Mouse (Mus musculus) heart, adult 2 months (tissue): ENCODE measurements at regions not wholly inside any gene's neighbourhood (a gene's known extent, or its start where the extent isn't known, plus 50 kb on each side); places are given as distances from the start of the nearest gene placed in this dataset.

ENCODE experiments used
- DNase-seq, 2 experiments: peaks; one replicate each; pipeline ENCODE4 v3.0.0; 2021
- H3K27ac ChIP-seq: fragments of 200-600 bp; 2 replicates; pipeline ENCODE4 v1.8.1; 2022
- H3K27me3 ChIP-seq: fragments of 200-500 bp; 2 replicates; pipeline ENCODE4 v1.6.1; 2012; ENCODE audit warnings: mild to moderate bottlenecking, low read length, inconsistent platforms, mixed read lengths; ENCODE audit not compliant: control insufficient read depth, insufficient read depth
- H3K36me3 ChIP-seq: fragments of 200-500 bp; 2 replicates; pipeline ENCODE4 v1.6.1; 2012; ENCODE audit warnings: low read length, inconsistent platforms; ENCODE audit not compliant: control insufficient read depth, insufficient read depth
- H3K4me1 ChIP-seq: fragments of 200-500 bp; 2 replicates; pipeline ENCODE4 v1.6.1; 2011; ENCODE audit warnings: low read length; ENCODE audit not compliant: control insufficient read depth, insufficient read depth
- H3K4me3 ChIP-seq: fragments of 200-600 bp; 2 replicates; pipeline ENCODE4 v1.8.1; 2022
- H3K79me2 ChIP-seq: fragments of 200-500 bp; replicated peaks from 2 replicates; pipeline ENCODE4 v1.6.1; 2012; ENCODE audit warnings: mild to moderate bottlenecking, inconsistent platforms, low read length, moderate library complexity, mixed read lengths; ENCODE audit not compliant: control insufficient read depth, insufficient read depth
- H3K9ac ChIP-seq: fragments of 200-500 bp; 2 replicates; pipeline ENCODE4 v1.6.1; 2012; ENCODE audit warnings: low read depth, mild to moderate bottlenecking, control low read depth, inconsistent platforms, low read length, mixed read lengths
- CTCF ChIP-seq: fragments of 200-600 bp; IDR thresholded peaks from 2 replicates; pipeline ENCODE4 v1.8.1; 2022; ENCODE audit warnings: antibody characterized with exemption, mild to moderate bottlenecking, moderate library complexity
- EP300 ChIP-seq: fragments of 200-500 bp; IDR thresholded peaks from 2 replicates; pipeline ENCODE4 v1.6.1; 2011; ENCODE audit warnings: low read depth, low read length, control low read depth; ENCODE audit not compliant: insufficient read depth
- POLR2A ChIP-seq: fragments of 200-500 bp; IDR thresholded peaks from 2 replicates; pipeline ENCODE4 v1.6.1; 2011; ENCODE audit warnings: mild to moderate bottlenecking, low read depth, low read length, control low read depth; ENCODE audit not compliant: insufficient read depth
- WGBS: fragments of 180-500 bp; shearing (Covaris S2); methylation state at CpG from one replicate; pipeline ENCODE4 v1.1.7; 2018; 5-methylcytosine and 5-hydroxymethylcytosine counted together
- intact Hi-C: fragments of 180-260 bp; cut with DNase I; formaldehyde crosslinking; loops from one replicate; pipeline ENCODE4 v1.15.1; 2025

DNA sequence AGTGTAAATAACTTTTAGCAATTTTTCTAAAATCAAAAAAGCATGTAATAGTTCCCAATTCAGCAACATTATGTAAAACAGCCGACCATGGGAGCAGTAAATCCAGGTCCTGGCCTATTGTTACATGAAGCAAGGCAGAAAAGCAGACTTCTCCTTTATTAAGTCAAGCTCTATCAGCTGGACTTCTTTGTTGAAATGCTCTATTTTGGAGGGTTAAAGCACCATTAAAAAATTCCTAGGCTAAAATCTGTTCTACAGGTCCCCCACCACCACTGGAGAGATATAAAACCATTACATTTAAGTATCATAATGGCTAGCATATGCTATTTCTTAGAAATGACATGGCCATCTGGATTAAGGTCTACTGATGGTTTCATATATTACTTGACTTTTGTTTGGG lies 188.8 kb upstream of the Gm12695 start:
- Histone ChIP-seq H3K36me3 (no peaks in the 10 kb centered on the region), H3K4me3 (no peak overlapping the region), H3K79me2 (no peaks in the 10 kb centered on the region), H3K9ac (no peak overlapping the region), H3K27me3 (no peaks in the 10 kb centered on the region), H3K4me1 (no peaks in the 10 kb centered on the region), H3K27ac (no peak overlapping the region)
- intact Hi-C loops, result no loop called here
- TF ChIP-seq POLR2A, result no peak
- no peak for TF ChIP-seq EP300
- no peak for TF ChIP-seq CTCF
- 31% methylated on average over 1 of the region's 1 CpGs for WGBS
- DNase-seq, result no peak

DNA sequence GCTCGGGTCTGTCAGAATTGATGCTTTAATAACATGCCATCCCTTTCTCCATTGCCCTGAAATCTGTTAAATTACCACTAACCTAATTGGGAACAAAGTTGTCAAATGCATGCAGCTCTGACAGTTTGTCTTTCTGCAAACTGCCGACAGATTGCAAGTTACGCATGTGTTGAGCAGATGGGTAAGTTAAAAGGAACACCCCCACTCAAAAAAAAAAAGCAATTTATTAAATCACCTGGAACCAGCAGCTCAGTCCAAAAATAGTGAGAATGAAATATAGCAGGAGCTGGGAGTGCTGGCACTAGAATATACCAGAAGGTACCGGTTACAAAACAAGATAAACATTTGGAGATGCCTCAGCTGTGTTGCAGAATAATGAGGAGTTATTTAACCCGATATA lies 184.2 kb upstream of the Gm12695 start:
- DNase-seq, result no peak

DNA sequence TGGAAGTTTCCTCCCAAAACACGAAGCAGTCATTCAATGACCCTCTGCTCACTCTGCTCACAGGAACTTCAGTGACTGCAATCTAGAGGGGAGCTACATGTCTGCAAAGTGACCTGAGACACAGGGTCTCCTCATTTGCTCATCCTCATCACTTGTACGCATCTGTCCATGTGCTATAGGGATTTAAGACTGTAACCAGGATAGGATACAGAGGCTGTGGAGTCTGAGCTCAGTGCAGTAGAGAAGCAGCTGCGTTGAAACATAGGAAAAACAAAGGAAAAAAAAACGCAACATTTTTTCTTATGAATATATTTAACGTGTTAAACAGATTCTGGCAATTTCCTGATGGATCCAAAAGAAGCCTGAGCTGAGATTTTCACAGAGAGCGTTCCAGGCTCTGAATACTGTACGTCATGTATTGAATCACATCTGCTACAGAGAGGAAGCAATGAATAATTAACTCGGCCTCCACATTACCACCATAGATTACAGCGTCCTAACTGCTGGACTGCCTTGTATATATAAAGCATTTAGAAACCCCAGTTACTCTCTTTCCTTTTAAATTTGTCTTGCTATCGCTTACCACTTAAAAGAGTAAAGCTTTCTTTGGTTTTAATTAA lies 183.7 kb upstream of the Gm12695 start:
- no peak overlapping the region for H3K27ac ChIP-seq
- TF ChIP-seq CTCF (no peak), EP300 (no peak), POLR2A (no peak)
- no peaks in the 10 kb centered on the region for H3K79me2 ChIP-seq
- DNase-seq, result no peak
- H3K27me3 ChIP-seq, result no peaks in the 10 kb centered on the region
- intact Hi-C loops, result no loop called here
- H3K9ac ChIP-seq, result no peak overlapping the region
- H3K36me3 ChIP-seq, result no peaks in the 10 kb centered on the region
- H3K4me3 ChIP-seq, result no peak overlapping the region
- WGBS, result 62% methylated on average over 10 of the region's 10 CpGs
- no peaks in the 10 kb centered on the region for H3K4me1 ChIP-seq

More for the DNA sequence above, 184.2 kb upstream of the Gm12695 start:
- TF ChIP-seq CTCF, result no peak
- no peak for TF ChIP-seq POLR2A
- TF ChIP-seq EP300, result no peak
- H3K36me3 ChIP-seq, result no peaks in the 10 kb centered on the region
- H3K4me1 ChIP-seq, result no peaks in the 10 kb centered on the region
- no peaks in the 10 kb centered on the region for H3K79me2 ChIP-seq
- H3K9ac ChIP-seq, result no peak overlapping the region
- H3K4me3 ChIP-seq, result no peak overlapping the region
- no peak overlapping the region for H3K27ac ChIP-seq
- intact Hi-C loops, result no loop called here
- WGBS, result 77% methylated on average over 5 of the region's 5 CpGs
- no peaks in the 10 kb centered on the region for H3K27me3 ChIP-seq
